Mouse (Mus musculus) ES-E14 (cell line): ENCODE results near the gene Pdlim1.

Experiments
- ZC3H11A ChIP-seq: IDR thresholded peaks from 2 replicates; pipeline ENCODE4 v1.6.1; 2012; ENCODE audit warnings: low read depth, mild to moderate bottlenecking, inconsistent platforms, low read length, borderline replicate concordance
- ZNF384 ChIP-seq: IDR thresholded peaks from 2 replicates; pipeline ENCODE4 v1.6.1; 2012; ENCODE audit warnings: low read depth, low read length, inconsistent platforms

DNA sequence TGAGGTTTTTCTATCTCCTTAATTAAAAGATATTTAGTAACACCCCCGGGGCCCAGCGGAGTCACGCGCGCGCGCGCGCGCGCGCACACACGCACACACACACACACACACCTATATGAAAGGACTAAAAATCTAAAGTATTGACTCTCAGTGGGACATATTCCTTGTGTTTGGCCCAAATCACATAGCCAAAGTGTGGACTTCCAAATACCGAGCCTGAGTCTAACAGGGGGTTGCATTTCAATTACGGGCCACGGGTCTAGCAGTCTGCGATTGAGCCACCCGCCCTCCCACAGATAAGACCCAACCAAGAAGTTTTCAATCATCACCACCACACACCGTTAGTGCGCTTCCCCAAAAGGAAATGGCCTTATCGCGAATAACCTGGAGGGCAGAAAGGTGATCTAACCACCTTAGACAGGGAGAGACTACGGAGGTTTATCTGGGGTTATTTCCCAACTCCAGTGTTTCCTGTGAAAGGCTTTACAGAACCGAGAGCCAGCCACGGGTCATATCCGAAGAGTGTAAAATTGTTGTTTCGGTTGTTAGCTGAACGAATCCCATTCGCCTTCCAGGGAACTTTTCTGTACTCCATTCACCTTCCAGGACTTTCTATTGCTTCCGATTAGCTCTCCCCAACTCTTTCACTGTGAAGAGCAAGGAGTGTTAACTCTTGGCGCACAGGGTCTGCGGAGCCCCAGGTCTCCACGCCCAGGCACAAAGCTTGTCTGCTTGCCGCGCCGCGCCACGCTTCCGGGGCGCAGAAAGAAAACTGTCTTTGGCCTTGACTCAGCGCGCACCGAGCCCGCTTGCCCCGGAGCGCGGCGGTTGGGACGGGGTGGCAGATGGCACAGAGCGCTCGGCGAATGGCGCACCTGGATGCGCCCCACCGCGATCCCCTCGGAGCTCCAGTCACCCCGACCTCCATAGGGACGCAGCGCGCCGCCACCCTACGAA, 1.0 kb downstream of the Pdlim1 start:
- TF ChIP-seq ZNF384 (no peak), ZC3H11A (no peak)
